Mouse (Mus musculus) limb, embryonic 14.5 days (tissue): ENCODE data around the gene Tlk1. TPM values are rescaled to one million over a fixed set of nuclear protein-coding genes. Genes with fewer than 3 reads are reported as not detected.

Experiments used
- ATAC-seq: fragments of 200-750 bp; cut with Nextera tagmentation; 2 replicates; pipeline ENCODE4 v1.8.0; 2017; ENCODE audit warnings: low read depth, moderate number of reproducible peaks, moderate TSS enrichment; ENCODE audit not compliant: low FRiP score
- DNase-seq: peaks from one replicate; pipeline ENCODE4 v3.0.0-alpha.2; 2015; ENCODE audit warnings: low spot score
- H3K27ac ChIP-seq: fragments of 300-500 bp; sonication (generic); replicated peaks from 2 replicates; pipeline ENCODE4 v1.5.1; 2014; ENCODE audit warnings: low read depth, mild to moderate bottlenecking, low read length, moderate library complexity, mixed read lengths
- H3K27me3 ChIP-seq: fragments of 300-500 bp; sonication (generic); 2 replicates; pipeline ENCODE4 v1.6.1; 2014; ENCODE audit warnings: low read length, mixed read lengths; ENCODE audit not compliant: control insufficient read depth, insufficient read depth
- H3K36me3 ChIP-seq: fragments of 300-500 bp; sonication (generic); 2 replicates; pipeline ENCODE4 v1.6.1; 2014; ENCODE audit warnings: mild to moderate bottlenecking, low read length, moderate library complexity, mixed read lengths; ENCODE audit not compliant: control insufficient read depth, insufficient read depth
- H3K4me1 ChIP-seq: fragments of 300-500 bp; sonication (generic); 2 replicates; pipeline ENCODE4 v1.6.1; 2014; ENCODE audit warnings: antibody characterized with exemption, low read length, mixed read lengths; ENCODE audit not compliant: control insufficient read depth, insufficient read depth
- H3K4me2 ChIP-seq: fragments of 300-500 bp; sonication (generic); replicated peaks from 2 replicates; pipeline ENCODE4 v1.6.1; 2014; ENCODE audit warnings: low read depth, mild to moderate bottlenecking, low read length, moderate library complexity; ENCODE audit not compliant: severe bottlenecking
- H3K4me3 ChIP-seq: fragments of 300-500 bp; sonication (generic); replicated peaks from 2 replicates; pipeline ENCODE4 v1.5.1; 2014; ENCODE audit warnings: low read length
- H3K9ac ChIP-seq: fragments of 300-500 bp; sonication (generic); 2 replicates; pipeline ENCODE4 v1.6.1; 2014; ENCODE audit warnings: mild to moderate bottlenecking, low read depth, low read length, moderate library complexity; ENCODE audit not compliant: severe bottlenecking
- H3K9me3 ChIP-seq: fragments of 300-500 bp; sonication (generic); 2 replicates; pipeline ENCODE4 v1.6.1; 2016; ENCODE audit warnings: low read length; ENCODE audit not compliant: control insufficient read depth
- POLR2A ChIP-seq: fragments of 200-500 bp; IDR thresholded peaks from 2 replicates; pipeline ENCODE4 v1.8.0; 2012; ENCODE audit warnings: inconsistent platforms, mild to moderate bottlenecking, moderate library complexity, borderline replicate concordance; ENCODE audit not compliant: insufficient read depth, insufficient read length; ENCODE audit errors: extremely low read depth
- WGBS: fragments of 180-500 bp; shearing (Covaris S2); extraction: QIAGEN DNeasy Blood & Tissue Kit; methylation state at CpG from one replicate; pipeline ENCODE4 v1.1.7; 2014; 5-methylcytosine and 5-hydroxymethylcytosine counted together
- polyA plus RNA-seq, 2 experiments: library from polyadenylated mRNA; depleted of rRNA in 1 of 2; stranded (reverse) in 1 of 2; unstranded in 1 of 2; fragments of >200 nt; fragmentation: Nextera tagmentation in 1 of 2; extraction: Ambion mirVana in 1 of 2; gene quantifications; 2 replicates each; pipeline versions ENCODE4 v1.2.1 to v1.2.3; 2012 to 2014

The Tlk1 gene
- polyA plus RNA-seq, 2 experiments: 34.1 to 39.1 TPM

- TF ChIP-seq POLR2A: no peak
- DNase-seq (no peak), ATAC-seq (no peak)
- WGBS: 75% methylated on average over 5 of the region's 5 CpGs
- Histone ChIP-seq H3K9ac (no peak overlapping the region), H3K9me3 (no peaks in the 10 kb centered on the region), H3K27me3 (no peaks in the 10 kb centered on the region), H3K27ac (no peak overlapping the region), H3K4me2 (no peak overlapping the region), H3K4me1 (no peaks in the 10 kb centered on the region), H3K36me3 (peaks cover 46% of the 10 kb centered on the region), H3K4me3 (no peak overlapping the region)
These were observed 89.5 kb downstream of the Tlk1 start for GRCm38 (mm10) chr2:70736008-70736407.

- no peaks in the 10 kb centered on the region for H3K27me3 ChIP-seq
- 82% methylated on average over 4 of the region's 4 CpGs for WGBS
- no peaks in the 10 kb centered on the region for H3K9me3 ChIP-seq
- ATAC-seq: no peak
- no peak for DNase-seq
- no peak overlapping the region for H3K4me2 ChIP-seq
- TF ChIP-seq POLR2A: no peak
- no peak overlapping the region for H3K4me3 ChIP-seq
- H3K36me3 ChIP-seq: peaks cover 45% of the 10 kb centered on the region
- H3K4me1 ChIP-seq: no peaks in the 10 kb centered on the region
- H3K9ac ChIP-seq: no peak overlapping the region
- H3K27ac ChIP-seq: no peak overlapping the region
These were observed 90.0 kb downstream of the Tlk1 start for GRCm38 (mm10) chr2:70735534-70735933.

- no peak for TF ChIP-seq POLR2A
These were observed 98.4 kb downstream of the Tlk1 start for GRCm38 (mm10) chr2:70727089-70727488.

DNA sequence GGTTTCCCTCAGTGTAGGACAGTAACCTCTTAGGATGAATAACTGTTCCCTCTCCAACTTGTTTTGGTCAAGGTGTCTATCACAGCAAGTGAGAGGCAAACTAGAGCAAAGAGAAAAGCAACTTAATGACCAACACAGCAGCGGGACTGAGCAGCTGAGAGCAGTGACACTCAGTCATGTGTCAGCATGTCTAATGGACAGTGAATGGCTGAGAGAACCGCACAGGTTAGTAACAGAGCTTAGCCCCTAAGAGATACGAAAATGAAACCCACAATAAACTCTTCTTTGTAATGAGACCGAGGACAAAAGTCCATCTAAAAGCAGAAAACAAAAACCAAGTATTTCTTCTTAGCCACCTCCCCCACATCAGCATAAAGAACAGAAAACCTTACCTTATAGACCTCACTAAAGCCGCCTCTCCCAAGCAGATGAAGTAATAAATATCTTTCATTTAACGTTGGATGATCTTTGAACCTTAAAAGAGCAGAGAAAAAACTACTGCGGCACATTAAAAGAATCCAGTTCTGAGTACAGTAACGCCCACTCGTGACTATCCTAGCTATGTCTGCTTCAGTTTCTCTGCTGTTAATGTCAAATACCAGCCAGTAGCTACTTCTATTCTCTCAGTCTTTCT is 101.8 kb downstream of the Tlk1 start:
- peaks cover 61% of the 10 kb centered on the region for H3K36me3 ChIP-seq
- ATAC-seq: no peak
- 87% methylated on average over 9 of the region's 9 CpGs for WGBS

More at GRCm38 (mm10) chr2:70727089-70727488, 98.4 kb downstream of the Tlk1 start:
- Histone ChIP-seq H3K27ac (no peak overlapping the region), H3K4me2 (no peak overlapping the region), H3K9me3 (no peaks in the 10 kb centered on the region), H3K4me1 (no peaks in the 10 kb centered on the region), H3K27me3 (no peaks in the 10 kb centered on the region), H3K4me3 (no peak overlapping the region), H3K36me3 (peaks cover 51% of the 10 kb centered on the region), H3K9ac (no peak overlapping the region)
- DNase-seq: no peak
- 83% methylated on average over 2 of the region's 2 CpGs for WGBS
- ATAC-seq: no peak

GRCm38 (mm10) chr2:70710878-70711277 is 114.7 kb downstream of the Tlk1 start:
- Histone ChIP-seq H3K4me1 (peaks cover 4% of the 10 kb centered on the region), H3K27ac (no peak overlapping the region), H3K4me3 (no peak overlapping the region)

More for the DNA sequence above, 101.8 kb downstream of the Tlk1 start:
- Histone ChIP-seq H3K27me3 (no peaks in the 10 kb centered on the region), H3K4me2 (no peak overlapping the region), H3K9ac (no peak overlapping the region), H3K9me3 (no peaks in the 10 kb centered on the region), H3K4me3 (no peak overlapping the region), H3K27ac (no peak overlapping the region), H3K4me1 (no peaks in the 10 kb centered on the region)
- TF ChIP-seq POLR2A: no peak
- no peak for DNase-seq

More at GRCm38 (mm10) chr2:70710878-70711277, 114.7 kb downstream of the Tlk1 start:
- ATAC-seq (no peak), DNase-seq (no peak)
- H3K9ac ChIP-seq: no peak overlapping the region
- 91% methylated on average over 4 of the region's 4 CpGs for WGBS
- H3K9me3 ChIP-seq: no peaks in the 10 kb centered on the region
- no peak for TF ChIP-seq POLR2A
- H3K4me2 ChIP-seq: no peak overlapping the region
- peaks cover 50% of the 10 kb centered on the region for H3K36me3 ChIP-seq
- no peaks in the 10 kb centered on the region for H3K27me3 ChIP-seq
